Mouse (Mus musculus) limb, embryonic 15.5 days (tissue): ENCODE measurements around the gene Apeh. TPM values are rescaled to one million over a fixed set of nuclear protein-coding genes. Genes with fewer than 3 reads are reported as not detected.

Experiments used
- ATAC-seq: fragments of 200-750 bp; cut with Nextera tagmentation; 2 replicates; pipeline ENCODE4 v1.8.0; 2017; ENCODE audit warnings: low read depth, moderate TSS enrichment; ENCODE audit not compliant: insufficient number of reproducible peaks, low FRiP score, low TSS enrichment
- H3K27ac ChIP-seq: fragments of 300-500 bp; sonication (generic); 2 replicates; pipeline ENCODE4 v1.5.1; 2015; ENCODE audit warnings: moderate library complexity, mild to moderate bottlenecking, inconsistent platforms
- H3K27me3 ChIP-seq: fragments of 300-500 bp; sonication (generic); 2 replicates; pipeline ENCODE4 v1.6.1; 2015; ENCODE audit warnings: inconsistent platforms
- H3K36me3 ChIP-seq: fragments of 300-500 bp; sonication (generic); 2 replicates; pipeline ENCODE4 v1.6.1; 2015; ENCODE audit warnings: inconsistent platforms
- H3K4me1 ChIP-seq: fragments of 300-500 bp; sonication (generic); 2 replicates; pipeline ENCODE4 v1.6.1; 2015; ENCODE audit warnings: inconsistent platforms
- H3K4me2 ChIP-seq: fragments of 300-500 bp; sonication (generic); 2 replicates; pipeline ENCODE4 v1.6.1; 2015; ENCODE audit warnings: mild to moderate bottlenecking, inconsistent platforms
- H3K4me3 ChIP-seq: fragments of 300-500 bp; sonication (generic); 2 replicates; pipeline ENCODE4 v1.5.1; 2015; ENCODE audit warnings: mild to moderate bottlenecking, inconsistent platforms
- H3K9ac ChIP-seq: fragments of 300-500 bp; sonication (generic); 2 replicates; pipeline ENCODE4 v1.6.1; 2015; ENCODE audit warnings: inconsistent platforms
- H3K9me3 ChIP-seq: fragments of 300-500 bp; sonication (generic); 2 replicates; pipeline ENCODE4 v1.6.1; 2016; ENCODE audit warnings: inconsistent platforms
- WGBS: fragments of 180-500 bp; shearing (Covaris S2); methylation state at CpG from one replicate; pipeline ENCODE4 v1.1.7; 2015; 5-methylcytosine and 5-hydroxymethylcytosine counted together
- polyA plus RNA-seq: library from polyadenylated mRNA; unstranded; fragments of >200 nt; fragmentation: Nextera tagmentation; extraction: Ambion mirVana; gene quantifications from 2 replicates; pipeline ENCODE4 v1.2.1, GENCODE M21; 2015

The Apeh gene
- polyA plus RNA-seq, 1 experiment from 2014 or later, result 41.8 TPM

DNA sequence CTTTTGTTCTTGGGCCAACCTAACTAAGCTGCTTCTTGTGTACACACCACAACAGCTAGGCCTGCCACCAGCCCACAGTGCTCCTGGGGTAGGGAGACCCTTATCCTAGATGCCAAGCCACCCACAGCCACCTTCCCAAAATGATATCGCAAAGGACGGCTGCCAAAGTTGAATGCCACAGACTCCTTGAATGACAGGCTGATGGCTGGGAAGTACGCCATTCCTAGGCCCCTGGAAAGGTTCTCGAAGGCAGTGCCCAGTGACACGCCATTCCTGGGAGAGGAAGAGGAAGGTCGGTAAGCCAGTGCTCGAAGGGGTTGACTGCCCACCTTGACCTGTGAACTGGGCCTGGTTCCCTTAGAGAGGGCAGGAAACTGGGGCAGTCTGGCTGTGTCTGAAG, 24.9 kb downstream of the Apeh start:
- no peak overlapping the region for H3K4me2 ChIP-seq
- peaks cover 34% of the 10 kb centered on the region for H3K36me3 ChIP-seq
- no peak for ATAC-seq
- no peak overlapping the region for H3K4me3 ChIP-seq
- no peaks in the 10 kb centered on the region for H3K9me3 ChIP-seq
- no peaks in the 10 kb centered on the region for H3K27me3 ChIP-seq
- no peaks in the 10 kb centered on the region for H3K4me1 ChIP-seq
- no peak overlapping the region for H3K27ac ChIP-seq
- 94% methylated on average over 7 of the region's 7 CpGs for WGBS
- H3K9ac ChIP-seq, result no peak overlapping the region

DNA sequence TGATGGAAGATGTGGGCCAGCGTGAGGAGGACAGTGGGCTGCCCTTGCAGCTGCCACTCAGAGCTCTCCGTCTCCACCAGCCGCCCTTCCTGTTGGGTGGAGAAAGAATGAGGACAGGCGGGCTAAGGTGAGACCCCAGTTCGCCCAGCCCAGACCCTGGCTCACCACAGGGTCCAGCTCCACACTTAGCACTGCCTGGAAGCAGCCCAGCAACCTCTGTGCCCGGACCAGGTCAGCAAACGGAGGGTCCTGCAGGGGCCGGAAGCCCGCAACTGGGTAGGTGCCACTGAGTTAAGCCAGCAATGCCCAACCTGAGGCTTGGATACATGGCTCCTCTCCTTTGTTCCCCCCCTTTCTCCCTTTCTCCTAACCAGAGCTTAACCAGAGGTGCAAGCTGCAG, 25.4 kb downstream of the Apeh start:
- ATAC-seq, result no peak
- H3K27me3 ChIP-seq, result no peaks in the 10 kb centered on the region
- no peak overlapping the region for H3K4me3 ChIP-seq
- peaks cover 38% of the 10 kb centered on the region for H3K36me3 ChIP-seq
- H3K9ac ChIP-seq, result no peak overlapping the region
- no peak overlapping the region for H3K27ac ChIP-seq
- WGBS, result 90% methylated on average over 9 of the region's 9 CpGs
- no peaks in the 10 kb centered on the region for H3K4me1 ChIP-seq
- H3K4me2 ChIP-seq, result no peak overlapping the region
- H3K9me3 ChIP-seq, result no peaks in the 10 kb centered on the region

DNA sequence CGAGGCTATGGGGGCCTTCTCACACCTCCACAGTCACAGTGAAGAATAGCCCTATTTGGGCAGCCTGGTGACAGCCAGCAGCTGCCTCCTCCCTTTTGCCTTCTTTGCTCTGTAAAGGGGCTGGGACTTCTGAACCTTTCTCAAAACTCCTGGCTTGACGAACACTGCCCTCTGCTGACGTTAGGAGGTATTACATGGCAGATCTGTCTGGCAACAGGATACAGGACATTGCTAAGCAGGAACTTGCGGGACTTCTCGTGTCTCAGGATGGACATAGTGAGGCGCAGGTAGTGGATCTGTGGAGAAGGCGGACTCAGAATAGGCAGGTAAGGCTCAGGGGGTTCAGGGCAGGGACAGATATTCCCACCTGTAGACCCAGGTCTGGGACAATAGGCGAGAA, 26.5 kb downstream of the Apeh start:
- Histone ChIP-seq H3K27ac (no peak overlapping the region), H3K9ac (no peak overlapping the region), H3K4me3 (no peak overlapping the region), H3K4me1 (no peaks in the 10 kb centered on the region), H3K9me3 (no peaks in the 10 kb centered on the region), H3K4me2 (no peak overlapping the region), H3K27me3 (no peaks in the 10 kb centered on the region), H3K36me3 (peaks cover 44% of the 10 kb centered on the region)
- ATAC-seq, result no peak
- WGBS, result 13% methylated on average over 8 of the region's 8 CpGs

DNA sequence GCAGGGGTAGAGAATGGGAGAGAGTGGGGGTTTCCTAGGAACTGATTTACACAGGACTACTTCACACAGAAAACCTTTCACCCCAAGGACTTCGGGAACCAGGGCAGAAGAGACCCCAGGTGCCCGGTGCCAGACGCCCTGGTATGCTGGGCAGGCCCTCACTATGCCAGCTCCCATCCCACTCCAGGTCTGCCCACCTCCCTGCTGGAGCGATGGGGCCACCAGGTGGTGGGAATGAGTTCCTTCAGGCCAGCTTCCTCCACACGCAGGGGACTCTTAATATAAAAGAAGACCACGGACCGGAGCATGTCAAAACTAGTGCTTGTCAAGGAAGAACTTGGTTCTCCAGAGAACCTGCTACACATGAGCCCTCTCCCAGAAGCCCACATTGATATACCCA, 27.2 kb downstream of the Apeh start:
- Histone ChIP-seq H3K4me2 (no peak overlapping the region), H3K36me3 (peaks cover 51% of the 10 kb centered on the region), H3K27ac (no peak overlapping the region), H3K4me1 (no peaks in the 10 kb centered on the region), H3K27me3 (no peaks in the 10 kb centered on the region), H3K4me3 (no peak overlapping the region), H3K9ac (no peak overlapping the region), H3K9me3 (no peaks in the 10 kb centered on the region)
- WGBS, result 79% methylated on average over 7 of the region's 7 CpGs
- ATAC-seq, result no peak

DNA sequence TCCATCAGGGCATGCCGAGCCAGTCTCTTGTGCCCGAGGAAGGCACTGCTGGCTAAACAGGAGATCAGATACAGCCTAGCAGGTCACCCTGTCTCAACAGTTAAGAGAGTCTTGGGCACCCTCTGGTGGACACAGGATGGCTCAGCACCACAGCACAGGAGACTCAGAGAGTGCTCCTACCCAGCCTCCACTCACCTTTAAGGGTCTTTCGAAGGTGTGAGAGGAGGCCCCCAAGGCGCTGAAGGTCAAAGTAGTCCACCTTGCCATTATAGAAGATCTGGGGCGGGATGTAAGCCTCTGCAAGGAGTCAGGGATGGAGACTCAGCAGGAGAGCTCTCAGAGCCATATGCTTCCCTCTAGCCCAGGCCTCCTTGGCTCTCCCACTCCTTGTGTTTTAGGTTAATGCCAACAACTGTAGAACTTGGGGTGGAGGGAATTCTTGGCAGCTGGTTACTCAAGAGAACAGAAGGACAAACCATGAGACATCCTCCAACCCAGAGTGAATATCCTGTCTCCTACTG, 28.9 kb downstream of the Apeh start:
- Histone ChIP-seq H3K4me3 (no peak overlapping the region), H3K9me3 (no peaks in the 10 kb centered on the region), H3K4me2 (no peak overlapping the region), H3K27me3 (no peaks in the 10 kb centered on the region), H3K4me1 (no peaks in the 10 kb centered on the region), H3K9ac (no peak overlapping the region), H3K27ac (no peak overlapping the region), H3K36me3 (peaks cover 59% of the 10 kb centered on the region)
- WGBS, result 53% methylated on average over 5 of the region's 5 CpGs
- no peak for ATAC-seq

DNA sequence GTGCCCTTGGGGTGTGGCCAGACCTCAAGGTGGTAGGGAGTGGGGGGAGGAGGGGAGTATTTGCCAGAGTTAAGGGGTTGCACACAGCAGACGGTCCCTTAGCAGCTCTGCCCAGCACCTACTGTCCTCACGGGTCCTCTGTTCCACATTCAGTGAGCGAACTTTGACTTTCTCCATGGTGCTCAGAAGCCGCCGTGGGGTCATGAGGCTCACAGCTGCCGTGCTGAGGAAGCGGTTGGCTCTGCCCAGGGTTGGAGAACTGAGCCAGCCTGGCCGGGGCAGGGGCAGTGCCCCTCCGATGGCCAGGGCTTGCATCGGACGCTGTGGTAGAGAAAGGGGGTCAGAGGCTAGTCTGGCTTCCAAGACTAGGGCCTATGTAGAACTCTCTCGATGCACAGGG, 31.0 kb downstream of the Apeh start:
- no peaks in the 10 kb centered on the region for H3K9me3 ChIP-seq
- H3K4me2 ChIP-seq, result no peak overlapping the region
- H3K36me3 ChIP-seq, result peaks cover 65% of the 10 kb centered on the region
- 87% methylated on average over 12 of the region's 12 CpGs for WGBS
- no peak for ATAC-seq
- no peaks in the 10 kb centered on the region for H3K4me1 ChIP-seq
- H3K27ac ChIP-seq, result no peak overlapping the region
- no peaks in the 10 kb centered on the region for H3K27me3 ChIP-seq
- no peak overlapping the region for H3K9ac ChIP-seq
- no peak overlapping the region for H3K4me3 ChIP-seq

DNA sequence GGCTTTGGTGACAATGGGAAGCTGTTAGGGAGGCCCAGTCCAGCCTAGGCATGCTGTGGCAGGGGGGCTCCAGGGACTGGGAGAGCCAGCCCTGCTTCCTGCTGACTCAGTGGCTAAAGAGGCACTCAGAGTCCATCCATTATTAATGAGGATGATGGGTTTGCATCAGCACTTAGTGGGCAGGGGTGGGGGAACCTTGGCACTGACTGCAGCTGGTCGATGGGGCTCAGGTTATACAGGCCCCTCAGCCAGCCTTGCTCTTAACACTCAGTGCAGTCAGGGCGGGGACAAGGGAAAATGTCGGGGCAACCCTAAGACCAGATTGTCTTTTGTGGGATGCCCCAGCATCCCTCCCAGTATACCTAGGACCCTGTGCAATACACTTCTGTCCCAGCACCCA, 32.3 kb downstream of the Apeh start:
- Histone ChIP-seq H3K4me3 (no peak overlapping the region), H3K9ac (no peak overlapping the region), H3K36me3 (peaks cover 77% of the 10 kb centered on the region), H3K4me2 (no peak overlapping the region), H3K27me3 (no peaks in the 10 kb centered on the region), H3K9me3 (no peaks in the 10 kb centered on the region), H3K4me1 (no peaks in the 10 kb centered on the region), H3K27ac (no peak overlapping the region)
- ATAC-seq, result no peak
- WGBS, result 86% methylated on average over 3 of the region's 3 CpGs

DNA sequence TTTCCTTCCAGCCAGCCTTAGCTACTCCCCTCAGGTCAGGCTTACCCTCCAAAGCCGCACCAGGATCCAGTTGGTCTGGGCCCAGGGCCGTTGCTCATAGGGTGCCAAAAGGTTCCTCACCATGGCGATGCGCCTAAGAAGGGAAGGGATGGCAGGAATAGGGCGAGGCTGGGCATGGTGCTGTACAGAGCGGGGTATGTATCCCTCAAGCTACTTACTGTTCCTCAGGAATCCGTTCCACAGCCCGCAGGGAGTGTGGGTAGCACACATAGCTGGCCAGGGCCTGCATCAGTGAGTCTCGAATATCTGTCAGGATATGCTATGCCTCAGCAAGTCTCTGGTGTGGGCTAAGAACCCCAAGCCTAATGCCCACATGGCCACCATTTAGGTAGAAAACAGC, 36.1 kb downstream of the Apeh start:
- Histone ChIP-seq H3K9me3 (no peaks in the 10 kb centered on the region), H3K4me3 (no peak overlapping the region), H3K36me3 (peaks cover 99% of the 10 kb centered on the region), H3K27me3 (no peaks in the 10 kb centered on the region), H3K4me1 (peaks cover 6% of the 10 kb centered on the region), H3K9ac (no peak overlapping the region), H3K4me2 (no peak overlapping the region), H3K27ac (no peak overlapping the region)
- 94% methylated on average over 9 of the region's 9 CpGs for WGBS
- no peak for ATAC-seq

DNA sequence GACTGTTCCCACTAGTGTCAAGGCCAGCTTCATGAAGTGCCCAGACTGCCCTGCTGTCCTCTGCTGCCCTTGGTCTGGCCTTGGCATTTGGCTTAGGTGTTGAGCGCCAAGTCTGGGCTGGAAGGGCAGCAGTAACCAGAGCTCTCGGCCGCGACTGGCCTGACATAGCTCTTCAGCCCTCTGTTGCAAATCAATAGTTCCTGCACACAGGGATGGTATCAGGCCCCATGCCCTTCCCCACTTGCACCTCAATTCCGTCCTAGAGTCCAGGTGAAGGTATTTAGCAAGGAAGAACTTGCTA, 37.2 kb downstream of the Apeh start:
- ATAC-seq, result no peak
- H3K4me1 ChIP-seq, result peaks cover 17% of the 10 kb centered on the region
- WGBS, result 80% methylated on average over 5 of the region's 5 CpGs
- H3K9ac ChIP-seq, result no peak overlapping the region
- no peaks in the 10 kb centered on the region for H3K27me3 ChIP-seq
- peaks cover 88% of the 10 kb centered on the region for H3K36me3 ChIP-seq
- H3K4me3 ChIP-seq, result no peak overlapping the region
- no peak overlapping the region for H3K4me2 ChIP-seq
- H3K9me3 ChIP-seq, result no peaks in the 10 kb centered on the region
- H3K27ac ChIP-seq, result no peak overlapping the region

DNA sequence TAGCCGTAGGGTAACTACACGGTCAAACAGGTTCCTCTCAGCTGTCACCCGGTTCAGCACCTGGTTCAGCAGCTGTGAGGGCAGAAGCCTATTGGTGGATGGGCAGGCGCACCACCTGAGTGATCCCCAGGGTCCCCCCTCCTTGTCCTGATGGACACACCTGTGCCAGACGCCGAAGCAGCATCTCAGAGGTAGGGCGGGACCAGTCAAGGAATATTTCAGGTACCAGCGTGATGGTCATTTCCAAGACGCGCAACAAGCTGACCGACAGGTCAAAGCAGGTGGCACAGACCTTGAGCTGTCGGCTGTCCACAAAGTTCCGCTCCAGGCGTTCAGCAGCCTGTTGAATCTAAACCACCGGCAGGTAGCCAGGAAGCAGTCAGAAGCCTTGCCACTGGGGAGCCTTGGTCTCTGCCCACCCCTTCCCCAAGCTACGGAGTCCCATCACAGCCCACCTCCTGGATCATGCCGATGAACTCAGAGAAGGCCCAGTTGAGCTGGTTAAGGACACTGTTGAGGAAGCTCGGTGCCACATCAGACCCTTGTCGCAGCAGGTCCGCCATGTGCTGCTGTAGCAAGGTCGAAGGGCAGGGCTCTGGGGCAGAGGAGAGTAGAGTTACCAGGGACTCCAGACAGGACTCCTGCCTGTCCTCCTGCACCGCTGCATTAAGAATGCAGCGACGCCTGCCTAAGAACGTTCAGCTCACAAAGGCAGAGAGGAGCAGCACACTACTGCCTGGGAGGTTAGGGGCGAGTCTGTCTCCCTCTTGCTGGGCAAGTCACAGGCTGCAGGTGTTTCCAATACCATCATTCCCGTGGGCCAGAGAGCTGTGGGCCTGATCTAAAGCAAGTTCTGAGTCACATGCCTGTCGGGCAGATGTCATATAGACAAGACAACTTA, 37.8 kb downstream of the Apeh start:
- peaks cover 88% of the 10 kb centered on the region for H3K36me3 ChIP-seq
- 79% methylated on average over 28 of the region's 28 CpGs for WGBS
- H3K9ac ChIP-seq, result no peak overlapping the region
- H3K4me3 ChIP-seq, result no peak overlapping the region
- no peak overlapping the region for H3K27ac ChIP-seq
- H3K27me3 ChIP-seq, result no peaks in the 10 kb centered on the region
- no peak for ATAC-seq
- no peak overlapping the region for H3K4me2 ChIP-seq
- H3K4me1 ChIP-seq, result peaks cover 22% of the 10 kb centered on the region
- H3K9me3 ChIP-seq, result no peaks in the 10 kb centered on the region

DNA sequence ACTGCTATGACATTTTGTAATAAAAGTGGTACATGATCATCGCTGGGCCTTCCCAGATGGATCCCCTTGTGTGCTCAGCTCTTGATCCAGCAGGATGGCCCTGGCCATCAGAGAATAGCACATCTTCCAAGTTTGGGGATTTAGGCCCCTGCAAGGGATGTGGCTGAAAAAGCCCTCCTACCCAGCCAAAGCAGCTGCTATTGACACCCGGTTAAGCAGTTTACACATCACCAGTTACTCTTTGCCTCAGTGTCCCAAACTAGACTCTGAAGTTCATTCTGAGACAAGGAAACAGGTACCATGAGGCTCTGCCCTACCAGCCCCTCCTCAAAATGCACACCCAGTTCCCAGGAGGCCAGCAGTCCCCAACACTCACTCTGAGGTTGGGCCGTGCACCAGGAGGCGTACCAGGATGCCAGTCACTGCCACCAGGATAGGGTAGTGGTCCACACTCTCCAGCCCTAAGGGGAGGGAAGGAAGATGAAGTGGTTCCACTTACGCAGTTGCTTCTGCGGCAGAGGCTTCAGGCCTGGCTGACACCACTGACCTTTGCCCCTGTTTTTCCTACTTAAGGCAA, 38.7 kb downstream of the Apeh start:
- H3K36me3 ChIP-seq, result peaks cover 88% of the 10 kb centered on the region

DNA sequence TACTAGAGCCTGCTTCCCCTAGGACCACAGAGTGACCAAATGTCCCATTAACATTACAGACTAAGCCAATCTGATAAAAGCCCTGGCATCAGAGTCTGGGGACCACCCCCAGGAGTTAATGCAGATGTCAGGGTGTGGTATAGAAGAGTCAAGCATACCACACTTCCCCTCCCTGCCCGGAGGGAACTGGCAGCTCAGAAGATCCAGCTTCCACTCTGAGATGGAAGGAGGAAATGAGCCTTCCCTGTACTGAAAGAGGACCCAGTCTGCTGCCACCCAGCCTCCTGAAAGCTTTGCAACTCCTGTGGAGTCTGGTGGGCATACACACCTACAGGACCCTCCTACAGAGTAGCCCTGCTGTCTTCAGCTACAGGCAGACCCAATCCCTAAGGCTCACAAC, 39.3 kb downstream of the Apeh start:
- H3K4me3 ChIP-seq, result no peak overlapping the region
- ATAC-seq, result no peak
- no peak overlapping the region for H3K27ac ChIP-seq
- peaks cover 38% of the 10 kb centered on the region for H3K4me1 ChIP-seq
- H3K4me2 ChIP-seq, result no peak overlapping the region
- WGBS, result 71% methylated on average over 1 of the region's 1 CpGs
- no peaks in the 10 kb centered on the region for H3K9me3 ChIP-seq
- peaks cover 87% of the 10 kb centered on the region for H3K36me3 ChIP-seq
- no peaks in the 10 kb centered on the region for H3K27me3 ChIP-seq
- no peak overlapping the region for H3K9ac ChIP-seq

More for the DNA sequence above, 38.7 kb downstream of the Apeh start:
- H3K27me3 ChIP-seq, result no peaks in the 10 kb centered on the region
- ATAC-seq, result no peak
- H3K4me3 ChIP-seq, result no peak overlapping the region
- H3K4me2 ChIP-seq, result no peak overlapping the region
- H3K27ac ChIP-seq, result no peak overlapping the region
- 84% methylated on average over 6 of the region's 6 CpGs for WGBS
- H3K9ac ChIP-seq, result no peak overlapping the region
- no peaks in the 10 kb centered on the region for H3K9me3 ChIP-seq
- H3K4me1 ChIP-seq, result peaks cover 31% of the 10 kb centered on the region
